Mouse (Mus musculus): ENCODE measurements around the gene Hs3st3b1. TPM values are rescaled to one million over a fixed set of nuclear protein-coding genes. Genes with fewer than 3 reads are reported as not detected.

Gene Hs3st3b1
- polyA plus RNA-seq, 1 experiment from 2014 or later: 1.1 TPM

GRCm38 (mm10) chr11:63917561-63917960 is 4.5 kb downstream of the Hs3st3b1 start:
- DNase-seq: no peak
- H3K4me2 ChIP-seq: no peak overlapping the region

GRCm38 (mm10) chr11:63914388-63914787 is 7.7 kb downstream of the Hs3st3b1 start:
- Histone ChIP-seq H3K4me3 (ENCODE audit: low read depth, low read length) (peak overlapping the region; percentile 27), H3K27me3 (ENCODE audit: insufficient read depth, low read length) (peaks cover 43% of the 10 kb centered on the region), H3K9me3 (ENCODE audit: low read depth, low read length) (no peaks in the 10 kb centered on the region), H3K36me3 (ENCODE audit: insufficient read depth) (no peaks in the 10 kb centered on the region), H3K27ac (ENCODE audit: low read depth) (no peak overlapping the region), H3K9ac (no peak overlapping the region), H3K4me2 (peak overlapping the region; percentile 68), H3K4me1 (ENCODE audit: insufficient read depth) (peaks cover 5% of the 10 kb centered on the region; the same call in 1 of the 2 replicates)
- WGBS: 5% methylated on average over 20 of the region's 20 CpGs
- ATAC-seq (ENCODE audit: insufficient read depth) (peak; percentile 90), DNase-seq (peak; percentile 81)
- TF ChIP-seq CTCF (IDR thresholded peaks at IDR 0.05; ENCODE audit: low read depth): no peak

More at GRCm38 (mm10) chr11:63917561-63917960, 4.5 kb downstream of the Hs3st3b1 start:
- H3K27me3 ChIP-seq (ENCODE audit: insufficient read depth, low read length): peaks cover 75% of the 10 kb centered on the region
- H3K27ac ChIP-seq (ENCODE audit: low read depth): no peak overlapping the region
- H3K9ac ChIP-seq: no peak overlapping the region
- WGBS: 25% methylated on average over 6 of the region's 6 CpGs
- H3K9me3 ChIP-seq (ENCODE audit: low read depth, low read length): no peaks in the 10 kb centered on the region
- ATAC-seq (ENCODE audit: insufficient read depth): no peak
- peaks cover 11% of the 10 kb centered on the region; the same call in 1 of the 2 replicates for H3K4me1 ChIP-seq (ENCODE audit: insufficient read depth)
- H3K4me3 ChIP-seq (ENCODE audit: low read depth, low read length): no peak overlapping the region
- no peak for TF ChIP-seq CTCF (IDR thresholded peaks at IDR 0.05; ENCODE audit: low read depth)
- no peaks in the 10 kb centered on the region for H3K36me3 ChIP-seq (ENCODE audit: insufficient read depth)

- DNase-seq (no peak), ATAC-seq (ENCODE audit: insufficient read depth) (peak; percentile 56; the same call in 1 of the 2 replicates)
- H3K36me3 ChIP-seq (ENCODE audit: insufficient read depth): no peaks in the 10 kb centered on the region
- 27% methylated on average over 4 of the region's 4 CpGs for WGBS
- no peak for TF ChIP-seq CTCF (IDR thresholded peaks at IDR 0.05; ENCODE audit: low read depth)
- H3K9me3 ChIP-seq (ENCODE audit: low read depth, low read length): no peaks in the 10 kb centered on the region
- H3K4me1 ChIP-seq (ENCODE audit: insufficient read depth): peaks cover 4% of the 10 kb centered on the region; the same call in 1 of the 2 replicates
- peak overlapping the region; percentile 27 for H3K4me3 ChIP-seq (ENCODE audit: low read depth, low read length)
- H3K27ac ChIP-seq (ENCODE audit: low read depth): no peak overlapping the region
- H3K9ac ChIP-seq: no peak overlapping the region
- H3K4me2 ChIP-seq: peak overlapping the region; percentile 68
- peaks cover 39% of the 10 kb centered on the region for H3K27me3 ChIP-seq (ENCODE audit: insufficient read depth, low read length)
Observed at GRCm38 (mm10) chr11:63913936-63914335, 8.2 kb downstream of the Hs3st3b1 start.

- no peak overlapping the region for H3K4me3 ChIP-seq (ENCODE audit: low read depth, low read length)
- H3K27me3 ChIP-seq (ENCODE audit: insufficient read depth, low read length): peaks cover 17% of the 10 kb centered on the region
- H3K9ac ChIP-seq: no peak overlapping the region
- H3K36me3 ChIP-seq (ENCODE audit: insufficient read depth): no peaks in the 10 kb centered on the region
- ATAC-seq (ENCODE audit: insufficient read depth) (no peak), DNase-seq (no peak)
- no peaks in the 10 kb centered on the region for H3K4me1 ChIP-seq (ENCODE audit: insufficient read depth)
- no peak overlapping the region for H3K27ac ChIP-seq (ENCODE audit: low read depth)
- 44% methylated on average over 5 of the region's 5 CpGs for WGBS
- no peak for TF ChIP-seq CTCF (IDR thresholded peaks at IDR 0.05; ENCODE audit: low read depth)
- no peak overlapping the region for H3K4me2 ChIP-seq
- no peaks in the 10 kb centered on the region for H3K9me3 ChIP-seq (ENCODE audit: low read depth, low read length)
Observed at GRCm38 (mm10) chr11:63911001-63911400, 11.1 kb downstream of the Hs3st3b1 start.

- no peaks in the 10 kb centered on the region for H3K36me3 ChIP-seq (ENCODE audit: insufficient read depth)
- H3K9me3 ChIP-seq (ENCODE audit: low read depth, low read length): no peaks in the 10 kb centered on the region
- TF ChIP-seq CTCF (IDR thresholded peaks at IDR 0.05; ENCODE audit: low read depth): no peak
- WGBS: 91% methylated on average over 4 of the region's 4 CpGs
- H3K27me3 ChIP-seq (ENCODE audit: insufficient read depth, low read length): 0 out of 2 replicates have a peak, but pooled peaks cover 10% of the 10 kb centered on the region
- H3K9ac ChIP-seq: no peak overlapping the region; the same call in 1 of the 2 replicates
- H3K4me1 ChIP-seq (ENCODE audit: insufficient read depth): no peaks in the 10 kb centered on the region
- DNase-seq: no peak
- H3K4me3 ChIP-seq (ENCODE audit: low read depth, low read length): no peak overlapping the region
- no peak for ATAC-seq (ENCODE audit: insufficient read depth)
- no peak overlapping the region for H3K4me2 ChIP-seq
- H3K27ac ChIP-seq (ENCODE audit: low read depth): no peak overlapping the region
Observed at GRCm38 (mm10) chr11:63909961-63910360, 12.1 kb downstream of the Hs3st3b1 start.

GRCm38 (mm10) chr11:63908500-63908899 is 13.6 kb downstream of the Hs3st3b1 start:
- ATAC-seq (ENCODE audit: insufficient read depth) (no peak), DNase-seq (no peak)
- Histone ChIP-seq H3K27ac (ENCODE audit: low read depth) (no peak overlapping the region), H3K4me1 (ENCODE audit: insufficient read depth) (no peaks in the 10 kb centered on the region), H3K4me2 (no peak overlapping the region), H3K36me3 (ENCODE audit: insufficient read depth) (no peaks in the 10 kb centered on the region), H3K4me3 (ENCODE audit: low read depth, low read length) (no peak overlapping the region), H3K9ac (no peak overlapping the region), H3K9me3 (ENCODE audit: low read depth, low read length) (no peaks in the 10 kb centered on the region), H3K27me3 (ENCODE audit: insufficient read depth, low read length) (0 out of 2 replicates have a peak, but pooled peaks cover 5% of the 10 kb centered on the region)
- TF ChIP-seq CTCF (IDR thresholded peaks at IDR 0.05; ENCODE audit: low read depth): no peak
- 75% methylated on average over 4 of the region's 4 CpGs for WGBS

- no peak overlapping the region for H3K9ac ChIP-seq
- no peaks in the 10 kb centered on the region for H3K27me3 ChIP-seq (ENCODE audit: insufficient read depth, low read length)
- no peaks in the 10 kb centered on the region for H3K36me3 ChIP-seq (ENCODE audit: insufficient read depth)
- TF ChIP-seq CTCF (IDR thresholded peaks at IDR 0.05; ENCODE audit: low read depth): no peak
- no peak overlapping the region for H3K4me2 ChIP-seq
- H3K4me1 ChIP-seq (ENCODE audit: insufficient read depth): no peaks in the 10 kb centered on the region
- no peaks in the 10 kb centered on the region for H3K9me3 ChIP-seq (ENCODE audit: low read depth, low read length)
- WGBS: 75% methylated on average over 9 of the region's 9 CpGs
- ATAC-seq (ENCODE audit: insufficient read depth): no peak
- no peak overlapping the region for H3K27ac ChIP-seq (ENCODE audit: low read depth)
- no peak for DNase-seq
- no peak overlapping the region for H3K4me3 ChIP-seq (ENCODE audit: low read depth, low read length)
Observed at GRCm38 (mm10) chr11:63906552-63907353, 15.3 kb downstream of the Hs3st3b1 start.
